Mouse (Mus musculus) large intestine, adult 2 months (tissue): ENCODE measurements around the gene Ctbp2. TPM values are rescaled to one million over a fixed set of nuclear protein-coding genes. Genes with fewer than 3 reads are reported as not detected.

Source experiments
- DNase-seq: peaks from one replicate; pipeline ENCODE4 v3.0.0-alpha.2; 2012; ENCODE audit warnings: low read depth, low spot score
- WGBS: fragments of 180-500 bp; shearing (Covaris S2); methylation state at CpG from one replicate; pipeline ENCODE4 v1.1.7; 2018; 5-methylcytosine and 5-hydroxymethylcytosine counted together
- polyA plus RNA-seq: library from polyadenylated mRNA; depleted of rRNA; stranded (reverse); fragments of >200 nt; gene quantifications from 2 replicates; pipeline ENCODE4 v1.2.3, GENCODE M21; 2012

The Ctbp2 gene
- polyA plus RNA-seq, 1 experiment, result 35.5 TPM

GRCm38 (mm10) chr7:133015416-133016070 lies 108.6 kb downstream of the Ctbp2 start:
- 74% methylated on average over 7 of the region's 7 CpGs for WGBS
- no peak for DNase-seq

GRCm38 (mm10) chr7:133014631-133015030 lies 109.5 kb downstream of the Ctbp2 start:
- WGBS, result 88% methylated on average over 14 of the region's 14 CpGs
- DNase-seq, result no peak

- DNase-seq, result no peak
- 97% methylated on average over 10 of the region's 10 CpGs for WGBS
These were observed 110.2 kb downstream of the Ctbp2 start for GRCm38 (mm10) chr7:133013923-133014322.

- DNase-seq, result no peak
These were observed 111.4 kb downstream of the Ctbp2 start for GRCm38 (mm10) chr7:133012637-133013366.

GRCm38 (mm10) chr7:133011611-133012010 lies 112.5 kb downstream of the Ctbp2 start:
- WGBS, result 17% methylated on average over 4 of the region's 4 CpGs
- no peak for DNase-seq

More at GRCm38 (mm10) chr7:133012637-133013366, 111.4 kb downstream of the Ctbp2 start:
- WGBS, result 43% methylated on average over 14 of the region's 14 CpGs

GRCm38 (mm10) chr7:133011191-133011590 lies 113.0 kb downstream of the Ctbp2 start:
- DNase-seq, result peak; percentile 80
- WGBS, result 8% methylated on average over 5 of the region's 5 CpGs

- 50% methylated on average over 3 of the region's 3 CpGs for WGBS
These were observed 113.7 kb downstream of the Ctbp2 start for GRCm38 (mm10) chr7:133010477-133010876.

GRCm38 (mm10) chr7:133009676-133010075 lies 114.5 kb downstream of the Ctbp2 start:
- DNase-seq, result no peak
- 66% methylated on average over 8 of the region's 8 CpGs for WGBS

More at GRCm38 (mm10) chr7:133010477-133010876, 113.7 kb downstream of the Ctbp2 start:
- DNase-seq, result no peak

- WGBS, result 93% methylated on average over 4 of the region's 4 CpGs
- DNase-seq, result no peak
These were observed 115.5 kb downstream of the Ctbp2 start for GRCm38 (mm10) chr7:133008663-133009062.

GRCm38 (mm10) chr7:133007343-133007742 lies 116.8 kb downstream of the Ctbp2 start:
- 17% methylated on average over 11 of the region's 11 CpGs for WGBS
- no peak for DNase-seq

GRCm38 (mm10) chr7:133005772-133006171 lies 118.4 kb downstream of the Ctbp2 start:
- 86% methylated on average over 7 of the region's 7 CpGs for WGBS

GRCm38 (mm10) chr7:133003421-133003820 lies 120.7 kb downstream of the Ctbp2 start:
- no peak for DNase-seq
- WGBS, result 10% methylated on average over 3 of the region's 3 CpGs

More at GRCm38 (mm10) chr7:133005772-133006171, 118.4 kb downstream of the Ctbp2 start:
- DNase-seq, result no peak

- 87% methylated on average over 6 of the region's 6 CpGs for WGBS
- DNase-seq, result no peak
These were observed 121.9 kb downstream of the Ctbp2 start for GRCm38 (mm10) chr7:133002271-133002670.

- 86% methylated on average over 3 of the region's 3 CpGs for WGBS
These were observed 122.8 kb downstream of the Ctbp2 start for GRCm38 (mm10) chr7:133001388-133001787.

GRCm38 (mm10) chr7:132999061-132999460 lies 125.1 kb downstream of the Ctbp2 start:
- 90% methylated on average over 11 of the region's 11 CpGs for WGBS
- DNase-seq, result no peak

More at GRCm38 (mm10) chr7:133001388-133001787, 122.8 kb downstream of the Ctbp2 start:
- no peak for DNase-seq

- no peak for DNase-seq
- 94% methylated on average over 12 of the region's 12 CpGs for WGBS
These were observed 125.5 kb downstream of the Ctbp2 start for GRCm38 (mm10) chr7:132998639-132999038.

- no peak for DNase-seq
- whole genome bisulfite sequencing, result 90% methylated on average over 5 of the region's 5 CpGs
These were observed 127.8 kb downstream of the Ctbp2 start for GRCm38 (mm10) chr7:132996391-132996790.

GRCm38 (mm10) chr7:132994628-132995191 lies 129.4 kb downstream of the Ctbp2 start:
- no peak for DNase-seq
- WGBS, result 80% methylated on average over 6 of the region's 6 CpGs

- 88% methylated on average over 8 of the region's 8 CpGs for WGBS
- DNase-seq, result no peak
These were observed 130.0 kb downstream of the Ctbp2 start for GRCm38 (mm10) chr7:132994120-132994519.

GRCm38 (mm10) chr7:132992967-132993615 lies 131.1 kb downstream of the Ctbp2 start:
- WGBS, result 87% methylated on average over 9 of the region's 9 CpGs
- no peak for DNase-seq
